Mouse (Mus musculus) erythroblast, embryonic 14.5 days (primary cell): ENCODE data around the gene Psmb8.

Experiments
- GATA1 ChIP-seq: IDR thresholded peaks from 2 replicates; pipeline ENCODE4 v1.6.1; 2012; ENCODE audit warnings: low read length, inconsistent platforms, mixed read lengths
- TAL1 ChIP-seq: IDR thresholded peaks from 3 replicates; pipeline ENCODE4 v1.6.1; 2012; ENCODE audit warnings: low read length, inconsistent platforms, mixed read lengths

GRCm38 (mm10) chr17:34188986-34189385 lies 8.5 kb upstream of the Psmb8 start:
- TF ChIP-seq TAL1 (no peak), GATA1 (no peak)
